Mouse (Mus musculus) T-helper 1 cell (primary cell): ENCODE results near the gene Gucy2e.

Source experiments
- in situ Hi-C: fragments of 300-600 bp; cut with MboI, MseI; formaldehyde crosslinking; loops from one replicate; pipeline ENCODE4 v1.15.1; 2025; ENCODE audit warnings: high pct_unique_total_duplicates

Gucy2e gene

GRCm38 (mm10) chr11:69178525-69178924 lies 58.3 kb downstream of the Gucy2e start:
- in situ Hi-C loops: no loop called here

DNA sequence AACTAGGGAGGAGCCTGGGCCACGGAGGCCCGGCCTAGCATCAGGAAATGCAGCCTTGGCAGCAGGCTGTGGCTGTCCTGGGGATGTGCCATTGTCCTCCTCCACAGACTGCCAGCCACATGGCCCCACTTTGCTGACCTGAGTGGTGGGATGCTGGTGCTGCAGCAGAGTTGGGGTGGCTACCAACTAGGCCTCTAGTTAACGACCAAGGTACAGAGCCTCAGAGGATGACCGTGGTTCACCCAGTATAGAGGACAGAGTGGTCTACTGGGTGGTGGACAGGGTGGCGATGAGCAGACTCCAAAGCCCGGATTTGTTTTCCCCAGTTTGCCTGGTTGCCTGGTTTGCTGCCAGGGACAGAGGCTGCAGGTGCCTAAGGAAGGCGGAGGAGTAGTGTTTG lies 62.1 kb downstream of the Gucy2e start:
- in situ Hi-C loops: no loop called here

DNA sequence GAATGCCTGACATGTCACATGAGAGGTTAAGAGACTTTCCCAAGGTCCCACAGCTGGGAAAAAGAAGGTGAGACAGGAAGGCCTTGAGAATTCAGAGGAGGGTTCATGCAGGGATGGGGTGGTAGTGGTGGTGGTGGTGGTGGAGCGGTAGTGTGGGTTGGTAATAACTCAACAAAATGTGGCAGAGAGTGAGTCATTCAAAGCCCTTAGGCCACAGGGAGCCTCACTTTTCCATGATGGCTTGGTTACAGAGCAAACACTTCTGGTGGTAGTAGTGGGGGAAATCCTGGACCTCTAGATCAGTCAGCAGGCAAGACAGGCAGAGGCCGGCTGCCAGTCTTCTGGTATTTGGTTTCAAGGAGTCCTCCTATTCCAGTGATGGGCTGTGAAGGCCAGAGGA lies 64.2 kb downstream of the Gucy2e start:
- in situ Hi-C loops: no loop called here

- in situ Hi-C loops: no loop called here
Measured at GRCm38 (mm10) chr11:69171626-69172025, 65.2 kb downstream of the Gucy2e start.

DNA sequence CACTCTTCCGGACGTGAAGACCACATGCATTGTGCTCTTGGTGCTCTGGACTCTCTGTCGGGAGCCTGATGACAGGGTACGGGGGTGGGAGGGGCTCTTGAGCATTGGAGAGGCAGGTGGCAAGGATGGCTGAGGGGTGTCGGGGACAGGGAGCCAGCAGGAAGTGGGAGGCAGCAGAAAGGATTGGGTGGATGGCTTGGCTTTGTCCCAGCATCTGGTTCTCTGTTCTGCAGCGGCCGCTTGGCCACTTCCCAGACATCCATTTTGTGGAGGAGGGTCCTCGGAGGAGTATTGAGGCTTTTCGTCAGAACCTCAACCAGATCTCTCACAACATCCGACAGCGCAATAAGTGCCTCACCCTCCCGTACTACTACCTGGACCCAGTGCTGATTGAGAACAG lies 67.5 kb downstream of the Gucy2e start:
- in situ Hi-C loops: no loop called here
